Mouse (Mus musculus) heart, adult 9 months (tissue): ENCODE data around the gene Cdc42ep3.
A peak's percentile ranks its signal among the peaks of the same experiment; 100 is the strongest.

ENCODE experiments used
- DNase-seq, 2 experiments: peaks; one replicate each; pipeline ENCODE4 v3.0.0; 2022; ENCODE audit warnings: low spot score in 2 of 2

The Cdc42ep3 gene

DNA sequence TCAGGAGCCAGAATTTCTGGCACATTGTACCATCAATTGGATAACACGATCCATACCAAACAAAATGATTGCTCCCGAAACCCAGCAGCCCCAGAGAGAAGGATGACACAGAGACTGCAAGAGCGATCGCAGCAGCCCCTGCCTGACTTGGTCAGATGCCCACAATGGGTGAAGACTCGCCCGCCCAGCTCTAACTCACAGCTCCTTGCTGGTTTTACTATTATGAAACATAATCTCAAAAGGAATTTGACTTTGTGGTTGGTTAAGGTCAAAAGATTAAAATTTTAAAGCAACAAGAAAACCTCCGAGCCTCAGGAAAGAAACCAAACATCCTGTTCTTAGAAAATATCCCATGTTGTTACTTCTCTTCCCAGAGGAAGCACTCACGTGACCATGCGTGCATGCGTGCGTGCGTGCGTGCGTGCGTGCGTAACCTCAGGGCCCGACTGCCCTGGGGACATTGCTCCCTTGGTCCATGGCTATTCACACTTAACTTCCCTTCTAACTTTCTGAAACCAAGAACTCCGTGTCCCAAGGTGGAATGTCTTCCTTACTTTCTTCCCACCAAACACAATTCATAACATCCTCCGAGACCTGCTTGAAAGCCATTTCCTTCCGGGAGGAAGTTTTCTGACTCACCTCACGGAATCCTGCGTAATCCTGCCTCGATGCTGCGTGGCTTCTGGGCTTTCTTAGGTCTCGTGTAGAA is 9.7 kb downstream of the Cdc42ep3 start:
- DNase-seq = peak; percentile 27 to 62

DNA sequence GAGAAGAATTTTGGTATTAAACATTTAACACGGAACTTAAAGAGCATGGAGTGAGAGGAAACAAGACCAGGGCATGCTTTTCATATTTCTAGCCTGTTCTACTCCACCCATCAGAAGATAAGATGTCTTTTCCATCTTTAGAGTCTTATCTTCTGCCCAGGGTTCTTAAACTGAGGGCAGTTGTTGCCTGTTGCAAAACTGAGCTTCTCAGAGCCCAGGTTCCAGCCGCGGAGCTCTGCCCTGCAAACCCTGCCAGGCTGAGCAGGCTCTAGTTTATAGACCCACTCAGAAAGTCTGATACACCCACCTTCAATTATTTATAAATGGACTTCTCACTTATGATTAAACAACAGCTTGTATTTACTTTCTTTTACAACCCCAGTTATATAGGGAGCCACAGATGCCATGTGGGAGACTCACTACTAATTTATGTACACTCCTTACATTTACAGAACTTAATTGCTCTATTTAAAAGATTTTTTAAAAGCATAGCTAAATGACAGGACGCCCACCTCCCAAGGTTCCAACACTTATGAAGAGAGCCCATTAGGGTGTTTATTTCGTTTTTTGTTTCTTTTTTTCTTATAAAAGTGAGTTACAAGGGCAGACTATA is 11.5 kb downstream of the Cdc42ep3 start:
- DNase-seq = no peak

DNA sequence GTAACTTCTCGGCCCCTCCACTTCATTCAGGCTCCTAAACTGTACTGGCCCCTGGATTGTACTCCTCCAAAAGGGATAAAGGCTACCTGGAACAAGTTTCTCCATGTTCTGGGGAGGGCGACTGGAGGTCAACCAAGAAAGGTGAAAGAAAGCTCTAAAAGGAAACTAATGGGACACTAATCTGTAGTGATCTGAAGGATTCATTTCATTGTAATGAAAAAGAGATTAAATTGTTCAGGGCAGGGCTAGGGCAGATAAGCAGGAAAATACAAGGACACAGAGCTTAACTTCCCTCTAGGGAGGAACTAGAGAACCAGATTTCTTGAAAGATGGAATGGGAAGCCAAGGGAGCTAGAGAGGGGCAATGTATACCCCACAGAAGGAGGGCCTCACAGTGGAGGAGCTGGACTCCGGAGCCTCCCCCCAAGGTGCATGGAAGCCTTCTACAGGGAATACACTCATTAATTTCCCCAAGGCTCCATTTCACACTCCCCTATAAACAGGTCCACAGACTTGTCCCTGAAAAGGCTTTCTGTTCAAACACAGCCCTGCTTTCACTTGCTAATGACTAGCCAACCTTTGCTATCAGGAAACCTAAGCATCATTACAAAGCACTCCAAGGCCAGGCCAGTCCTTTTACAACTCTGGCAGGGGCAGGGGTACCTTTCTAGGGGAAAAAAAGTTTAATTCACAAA is 12.1 kb downstream of the Cdc42ep3 start:
- no peak for DNase-seq

DNA sequence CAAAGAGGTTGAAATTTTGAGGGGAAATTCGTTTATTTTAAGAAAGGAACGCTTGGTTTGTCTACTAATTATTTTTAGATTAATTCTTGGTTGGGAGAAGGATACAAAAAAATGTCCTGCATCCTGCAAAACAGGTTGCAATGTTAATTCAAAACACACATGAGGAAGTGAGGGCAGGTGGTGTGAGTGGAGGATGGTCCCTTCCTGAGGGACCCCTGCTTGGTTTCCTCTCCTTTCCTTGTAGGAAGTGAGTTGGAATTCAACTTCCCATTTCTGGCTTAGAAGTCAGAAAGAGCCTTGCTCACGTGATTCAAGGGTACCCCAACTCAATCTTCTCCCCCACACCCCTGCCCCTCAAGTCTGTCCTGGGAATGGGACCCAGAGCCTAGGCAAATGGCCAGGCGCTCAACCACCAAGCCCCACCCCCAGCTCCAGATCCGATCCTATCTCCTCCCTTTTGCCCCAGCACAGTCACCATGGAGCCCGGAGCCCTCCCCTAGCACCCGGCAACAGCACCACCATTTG is 12.9 kb downstream of the Cdc42ep3 start:
- peak in 1 of 2 experiments; percentile 56 for DNase-seq

DNA sequence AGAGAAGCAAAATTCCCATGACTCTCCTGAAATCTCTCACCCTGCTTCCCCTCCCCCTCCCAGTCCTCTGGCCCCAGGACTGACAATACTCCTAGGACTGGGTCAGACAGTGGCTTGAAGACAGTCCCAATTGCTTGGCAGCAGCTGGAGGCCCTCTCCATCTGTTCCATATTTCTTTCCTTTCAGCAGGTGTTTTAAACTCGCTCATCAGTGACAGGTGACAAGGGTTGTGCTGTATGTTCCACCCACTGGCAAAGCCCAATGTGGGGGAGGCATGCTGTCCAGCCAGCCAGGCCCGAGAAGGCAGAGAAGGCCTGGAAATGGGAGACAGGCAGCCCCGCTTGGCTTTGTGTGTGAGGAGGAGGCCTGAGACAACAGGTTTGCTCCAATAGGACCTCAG is 17.4 kb downstream of the Cdc42ep3 start:
- no peak for DNase-seq

DNA sequence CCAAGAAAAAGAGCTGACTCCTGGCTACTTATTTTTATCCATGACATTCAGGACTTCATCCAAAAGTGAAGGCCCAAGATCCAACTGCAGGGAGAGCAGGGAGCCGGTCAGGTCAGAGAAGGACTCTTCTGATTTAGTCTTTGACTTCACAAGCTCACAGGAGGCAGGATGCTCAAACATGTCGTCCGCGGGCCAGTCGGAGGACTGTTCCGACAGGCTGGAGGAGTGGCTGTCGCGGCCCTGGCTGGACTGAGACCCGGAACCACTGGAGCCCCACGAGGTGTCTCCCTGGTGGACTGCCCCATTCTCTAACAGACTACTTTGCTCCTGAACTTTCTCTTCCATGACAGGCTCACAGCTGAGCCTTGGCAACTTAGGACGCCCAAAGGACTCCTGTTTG is 20.2 kb downstream of the Cdc42ep3 start:
- no peak for DNase-seq

DNA sequence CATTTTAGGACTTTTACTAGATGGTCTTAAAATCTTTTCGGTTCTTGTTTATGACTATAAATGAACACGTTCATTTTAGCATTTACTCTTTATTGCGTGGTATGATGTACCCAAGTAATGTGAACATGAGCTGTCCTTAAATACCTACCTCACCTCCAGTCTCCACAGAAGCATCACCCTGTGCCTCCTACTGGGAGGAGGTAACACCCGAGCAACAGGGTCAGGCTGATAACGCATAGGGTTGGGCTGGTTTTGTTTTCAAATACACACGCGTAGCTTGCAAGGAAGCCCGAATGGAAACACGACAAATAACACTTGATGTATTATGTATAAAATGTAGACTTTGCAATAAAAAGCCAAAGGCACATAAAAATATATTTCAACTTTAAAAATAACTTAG is 21.2 kb downstream of the Cdc42ep3 start:
- no peak for DNase-seq

DNA sequence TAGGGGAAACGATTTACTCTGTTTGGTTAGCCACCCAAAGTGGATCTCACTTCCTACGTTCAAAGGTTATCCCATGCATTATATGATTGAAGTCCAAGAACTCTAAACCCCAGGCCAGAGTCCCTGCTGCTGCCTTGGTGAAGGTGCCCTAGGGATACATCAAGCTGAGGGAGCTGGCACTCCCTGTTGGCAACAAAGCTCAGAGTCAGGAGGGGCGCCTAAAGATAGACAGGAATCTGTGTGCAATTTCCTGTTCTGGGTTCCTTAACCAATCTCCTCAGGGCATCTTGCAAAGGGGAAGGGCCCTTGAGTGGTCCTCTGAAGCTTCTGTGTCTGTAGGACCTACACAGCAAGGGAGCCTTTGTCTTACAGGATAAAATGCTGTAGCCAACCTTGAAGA is 22.0 kb downstream of the Cdc42ep3 start:
- peak in 1 of 2 experiments; percentile 36 for DNase-seq

DNA sequence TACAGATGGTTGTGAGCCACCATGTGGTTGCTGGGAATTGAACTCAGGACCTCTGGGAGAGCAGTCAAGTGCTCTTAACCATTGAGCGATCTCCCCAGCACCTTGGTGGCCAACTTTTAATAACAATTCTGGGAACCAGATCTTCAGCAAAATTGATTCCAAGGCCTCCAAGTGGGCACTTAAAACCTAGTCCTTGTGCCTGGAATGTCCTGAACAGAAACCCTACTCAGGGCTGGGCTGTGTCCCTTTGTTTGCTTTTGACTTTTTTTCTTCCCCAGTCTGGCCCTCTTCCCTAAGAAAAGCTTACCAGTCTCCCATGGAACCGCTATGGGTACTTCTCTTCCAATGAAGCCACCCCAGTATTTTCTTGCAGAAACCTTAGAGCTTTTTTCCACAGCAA is 24.5 kb downstream of the Cdc42ep3 start:
- no peak for DNase-seq

DNA sequence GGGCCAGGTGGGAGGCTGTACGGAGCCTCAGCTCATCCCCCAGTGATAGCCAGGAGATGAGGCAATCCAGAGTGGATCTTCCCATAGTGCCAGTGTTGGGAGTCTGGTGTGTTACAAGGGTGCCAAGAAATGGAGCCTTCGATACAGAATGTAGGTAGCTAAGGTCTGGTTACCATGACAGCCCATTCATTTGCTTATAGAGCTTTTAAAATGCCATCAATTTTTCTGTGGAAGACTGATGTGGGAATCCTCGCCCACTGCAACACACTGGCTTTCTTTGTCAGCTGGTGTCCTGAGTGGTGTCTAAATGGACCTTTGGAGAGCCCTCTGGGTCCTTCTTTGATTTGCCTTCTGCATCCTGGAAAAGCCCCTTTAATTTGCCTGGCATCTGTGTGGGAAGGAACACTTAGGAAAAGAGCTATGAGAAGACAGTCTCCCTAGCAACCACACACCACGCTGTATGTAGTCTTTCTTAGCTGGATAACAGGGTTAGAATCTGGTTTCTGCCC is 28.0 kb downstream of the Cdc42ep3 start:
- no peak for DNase-seq

DNA sequence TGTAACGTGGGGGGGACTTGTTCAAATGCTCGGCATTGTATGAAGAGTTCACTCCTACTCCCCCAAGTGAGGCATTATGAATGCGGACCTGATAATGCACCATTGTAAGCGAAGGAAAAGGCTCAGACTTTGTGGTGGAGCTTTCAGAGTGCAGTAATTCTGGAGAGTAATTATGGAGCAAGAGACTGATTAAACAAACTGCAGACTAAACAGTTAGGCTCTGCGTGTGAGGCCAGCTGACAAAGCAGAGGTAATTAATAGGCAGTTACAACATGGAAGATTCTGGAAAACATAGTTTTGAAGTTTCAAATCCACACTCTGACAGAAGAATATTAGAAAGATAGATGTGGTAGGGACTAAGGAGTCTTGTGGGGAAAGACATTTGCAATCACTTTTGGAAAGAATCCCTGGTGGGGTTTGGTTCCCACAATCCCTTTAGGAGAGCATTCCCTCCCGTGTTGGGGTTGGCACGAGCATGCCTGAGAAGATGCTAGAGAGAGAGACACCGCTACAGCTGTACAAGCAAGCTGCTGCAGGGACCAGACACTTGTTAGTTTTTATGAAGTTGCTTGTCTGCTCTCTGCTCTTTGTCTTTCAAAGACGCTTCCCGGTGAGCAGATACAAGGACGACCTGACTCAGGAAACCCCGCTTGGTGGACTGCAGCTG is 37.7 kb downstream of the Cdc42ep3 start:
- no peak for DNase-seq

DNA sequence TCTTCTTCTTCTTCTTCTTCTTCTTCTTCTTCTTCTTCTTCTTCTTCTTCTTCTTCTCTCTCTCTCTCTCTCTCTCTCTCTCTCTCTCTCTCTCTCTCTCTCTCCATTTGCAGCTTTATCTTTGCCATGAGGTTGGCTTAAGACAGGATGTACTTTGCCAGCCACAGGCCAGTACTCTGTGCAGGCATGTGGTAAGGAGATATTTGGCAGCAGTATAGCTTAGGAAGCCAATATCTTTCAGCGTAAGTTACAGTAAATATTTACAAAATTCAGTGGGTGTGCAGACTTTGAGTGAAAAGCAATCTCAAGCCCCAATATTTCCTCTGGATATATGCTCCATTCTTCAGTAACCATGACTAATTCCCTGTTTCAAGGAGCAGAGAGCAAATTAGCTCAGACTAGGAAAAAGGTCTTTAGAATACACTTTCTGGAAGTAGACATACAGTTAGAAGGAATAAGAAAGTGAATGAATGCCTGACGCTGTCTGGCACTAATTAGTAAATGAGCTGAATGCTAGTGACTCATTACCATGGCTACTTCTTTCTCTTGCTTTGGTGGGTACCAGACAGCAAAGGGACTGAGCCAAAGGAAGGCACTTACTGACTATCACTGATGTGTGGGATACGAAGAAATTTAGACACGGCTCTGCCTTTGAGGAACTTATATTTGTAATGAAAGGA is 39.3 kb downstream of the Cdc42ep3 start:
- DNase-seq = no peak

DNA sequence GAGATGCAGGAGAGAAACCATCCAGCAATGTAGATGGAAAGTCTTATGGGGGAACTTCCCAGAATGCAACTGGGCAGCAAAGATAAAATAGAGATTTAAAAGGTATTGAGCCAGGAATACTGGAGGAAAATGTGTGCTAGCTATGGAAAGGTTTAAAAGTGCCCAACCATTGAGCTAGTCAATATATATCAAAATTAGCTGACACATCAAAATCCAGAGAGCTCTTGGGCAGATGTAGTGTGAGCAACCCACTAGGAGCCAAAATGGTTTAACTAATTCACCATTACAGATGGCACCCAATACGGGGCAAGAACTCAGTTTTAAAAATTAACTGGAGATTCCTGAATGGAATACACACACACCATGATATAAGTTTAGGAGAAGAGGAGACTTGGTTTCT is 44.4 kb downstream of the Cdc42ep3 start:
- no peak for DNase-seq

DNA sequence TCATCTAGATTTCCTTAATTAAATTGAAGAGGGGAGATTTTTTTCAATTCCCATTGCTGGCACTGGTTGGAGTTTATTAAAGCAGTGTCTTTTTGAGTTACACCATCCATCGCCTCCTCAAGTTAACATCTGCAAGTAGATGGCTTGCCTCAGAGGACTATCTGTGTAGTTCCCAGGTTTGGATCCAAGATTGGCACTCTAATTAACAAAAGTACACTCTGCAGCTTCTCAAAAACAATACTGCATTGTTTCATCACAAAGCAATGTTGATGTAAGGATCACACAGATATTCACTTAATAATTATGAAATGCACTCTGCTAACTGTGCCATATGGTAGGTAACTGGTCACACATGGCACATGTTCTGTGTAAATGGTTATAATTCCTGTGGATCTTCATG is 45.4 kb downstream of the Cdc42ep3 start:
- no peak for DNase-seq

DNA sequence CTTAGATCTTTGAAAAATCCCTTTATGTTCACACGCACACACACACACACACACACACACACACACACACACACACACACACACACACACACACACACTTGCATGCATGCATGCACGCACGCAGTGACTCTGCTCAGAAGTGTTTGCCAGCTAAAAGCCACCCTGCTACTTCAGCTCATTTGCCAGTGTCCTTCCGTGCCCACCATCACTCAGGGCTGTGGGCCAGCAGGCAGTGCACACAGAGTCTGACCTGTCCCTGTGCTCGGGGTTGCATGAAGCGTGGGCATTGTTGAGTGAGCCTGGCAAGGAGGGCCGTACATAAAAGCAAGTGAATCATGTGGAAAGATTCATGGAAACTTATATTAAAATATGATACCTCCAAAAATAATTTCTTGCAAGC is 49.2 kb downstream of the Cdc42ep3 start:
- DNase-seq = no peak

DNA sequence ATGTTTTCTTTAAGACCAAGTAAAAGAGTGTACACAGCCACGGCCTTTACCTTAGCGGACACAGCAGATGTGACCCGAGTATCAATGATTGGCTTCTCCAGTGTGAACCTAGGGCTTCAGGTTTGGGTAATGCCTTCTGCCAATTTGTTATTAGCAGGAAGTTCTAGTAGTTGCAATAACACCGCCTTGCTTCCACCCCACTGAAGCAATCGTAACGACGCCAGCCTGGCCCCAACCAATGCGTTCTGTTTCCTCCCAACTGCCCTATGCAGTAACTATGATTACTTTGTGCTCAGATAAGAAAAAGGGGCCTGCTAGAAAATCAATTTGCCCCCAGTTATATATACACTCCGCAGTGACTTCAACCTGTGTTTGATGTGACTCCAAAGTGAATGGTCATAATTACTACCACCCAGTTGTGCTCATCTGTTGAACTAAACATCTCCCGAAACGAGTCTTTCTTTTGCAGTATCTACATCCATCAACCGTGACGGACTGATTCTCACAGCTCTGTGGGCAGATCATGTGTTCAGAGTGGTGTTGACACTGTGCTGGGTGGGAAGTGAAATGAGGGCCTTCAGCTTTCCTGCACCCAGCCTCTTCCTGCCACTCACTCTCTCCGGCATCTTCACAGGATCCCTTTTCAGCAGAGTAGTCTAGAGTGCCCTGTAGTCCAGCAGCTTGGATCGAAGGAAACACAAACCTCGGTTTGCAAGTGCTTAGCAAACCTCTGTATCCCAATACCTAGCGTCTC is 51.0 kb downstream of the Cdc42ep3 start:
- no peak for DNase-seq

DNA sequence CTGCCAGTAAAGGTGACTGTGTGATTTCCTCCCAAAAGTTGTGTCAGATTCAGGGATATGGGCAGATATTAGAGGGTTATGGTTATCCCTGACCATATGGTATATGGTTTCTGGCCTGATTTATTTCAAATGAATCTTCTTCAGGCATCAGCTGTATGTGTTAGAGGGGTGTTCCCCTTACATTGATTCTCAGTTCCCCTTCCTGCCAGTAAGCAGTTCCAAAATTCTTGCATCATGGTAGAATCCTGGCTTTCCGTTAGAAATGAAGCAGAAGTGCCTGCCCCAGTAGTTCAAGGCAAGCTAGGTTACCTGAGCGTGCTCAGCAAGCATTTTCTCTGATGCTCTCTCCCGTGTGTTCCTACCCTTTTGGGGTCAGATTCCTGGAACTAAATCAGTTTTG is 51.7 kb downstream of the Cdc42ep3 start:
- DNase-seq = no peak

DNA sequence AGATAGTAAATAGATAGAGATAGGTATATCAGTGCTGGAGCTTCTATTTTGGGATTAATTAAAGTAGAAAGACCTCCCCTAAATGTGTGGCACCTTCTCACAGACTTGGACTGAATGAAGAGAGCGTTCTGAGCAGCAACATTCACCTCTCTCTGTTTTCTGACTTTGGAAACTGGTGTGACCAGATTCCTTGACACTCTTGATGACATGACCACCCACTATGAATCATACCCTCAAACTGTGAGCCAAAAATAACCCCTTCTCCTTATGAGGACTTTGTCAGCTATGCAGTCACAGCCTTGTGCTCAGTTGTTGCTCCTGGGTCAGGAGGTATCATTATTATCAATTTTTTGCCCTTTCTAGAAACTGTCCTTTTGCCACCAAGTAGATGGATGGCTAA is 55.0 kb downstream of the Cdc42ep3 start:
- DNase-seq = no peak

DNA sequence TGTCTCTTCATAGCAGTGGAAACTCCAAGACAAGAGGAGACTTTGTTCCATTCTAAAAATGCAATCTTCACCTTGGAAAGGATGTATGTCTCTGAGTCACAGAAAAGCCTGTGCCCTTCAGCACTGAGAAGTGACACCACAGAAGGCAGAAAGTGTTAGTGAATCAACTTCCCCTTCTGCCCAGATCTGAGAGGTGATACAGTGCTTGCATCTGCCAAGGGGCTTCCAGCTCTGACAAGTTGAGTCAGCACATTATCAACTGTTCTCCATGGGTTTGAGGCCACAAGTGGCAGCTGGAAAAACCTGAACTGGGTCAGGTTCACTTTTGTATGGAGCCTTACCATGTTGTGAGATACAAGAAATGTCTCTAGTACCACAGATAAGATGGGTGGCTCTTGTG is 55.9 kb downstream of the Cdc42ep3 start:
- DNase-seq = no peak

DNA sequence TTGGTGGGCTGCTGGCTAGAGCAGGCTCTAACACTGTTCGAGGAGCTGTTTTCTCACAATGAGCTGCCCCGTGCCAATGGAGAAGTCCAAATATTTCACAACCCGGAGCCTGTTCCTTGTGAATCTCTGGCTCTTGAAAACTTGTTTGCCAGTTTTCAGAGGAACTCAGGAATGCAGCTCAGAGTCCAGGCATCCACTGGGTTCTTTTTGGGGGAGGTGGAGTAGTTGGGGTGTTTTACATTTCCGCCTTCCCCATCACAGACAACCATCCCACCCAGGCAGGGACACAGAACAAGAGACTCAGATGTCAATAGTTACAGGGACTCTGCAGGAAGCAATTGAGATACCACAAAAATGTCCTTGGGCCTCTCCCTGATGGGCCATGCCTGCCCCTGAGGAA is 59.0 kb downstream of the Cdc42ep3 start:
- DNase-seq = peak; percentile 13 to 31

DNA sequence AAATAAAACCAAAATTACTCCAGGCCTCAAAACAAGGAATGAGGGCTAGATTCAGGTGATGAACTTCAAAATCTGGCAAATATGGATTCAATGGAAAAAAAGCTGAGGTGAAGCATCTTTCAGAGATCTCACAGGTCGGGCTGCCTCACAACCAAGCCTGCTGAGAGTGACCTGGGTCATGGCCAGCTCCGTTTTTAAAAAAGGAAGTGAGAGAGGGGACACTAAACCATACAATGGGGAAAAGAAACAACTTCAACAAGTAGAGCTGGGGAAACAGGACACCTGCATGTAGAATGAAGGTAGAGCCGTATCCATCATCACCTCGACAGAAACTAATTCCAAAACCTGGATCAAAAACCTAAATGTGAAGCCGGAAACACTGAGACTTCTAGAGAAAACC is 63.2 kb downstream of the Cdc42ep3 start:
- DNase-seq = no peak
